Mouse (Mus musculus) C2C12 (cell line): ENCODE data around the gene Asphd2.

ENCODE experiments used
- CTCF ChIP-seq: IDR thresholded peaks from one replicate; pipeline ENCODE4 v1.5.1; 2011; ENCODE audit not compliant: control insufficient read depth, insufficient read depth, insufficient read length
- FOSL1 ChIP-seq: IDR thresholded peaks from one replicate; pipeline ENCODE4 v1.8.0; 2011; ENCODE audit warnings: mild to moderate bottlenecking, low read length; ENCODE audit not compliant: poor library complexity, insufficient read depth, severe bottlenecking

GRCm38 (mm10) chr5:112344092-112344960 is 50.3 kb downstream of the Asphd2 start:
- TF ChIP-seq CTCF (no peak), FOSL1 (no peak)
